Mouse (Mus musculus) midbrain, postnatal 0 days (tissue): ENCODE measurements at regions not wholly inside any gene's neighbourhood (a gene's known extent, or its start where the extent isn't known, plus 50 kb on each side); places are given as distances from the start of the nearest gene placed in this dataset.
A peak's percentile ranks its signal among the peaks of the same experiment; 100 is the strongest.

Source experiments
- ATAC-seq: fragments of 200-750 bp; cut with Nextera tagmentation; 2 replicates; pipeline ENCODE4 v1.8.0; 2017; ENCODE audit warnings: moderate number of reproducible peaks, mild to moderate bottlenecking, moderate TSS enrichment, moderate library complexity; ENCODE audit not compliant: low FRiP score
- DNase-seq: peaks from one replicate; pipeline ENCODE4 v3.0.0-alpha.2; 2015; ENCODE audit warnings: low spot score
- H3K27ac ChIP-seq: fragments of 300-500 bp; sonication (generic); 2 replicates; pipeline ENCODE4 v1.5.1; 2014; ENCODE audit warnings: low read depth, mild to moderate bottlenecking, low read length, mixed read lengths
- H3K27me3 ChIP-seq: fragments of 300-500 bp; sonication (generic); 2 replicates; pipeline ENCODE4 v1.6.1; 2014; ENCODE audit warnings: low read length, control low read depth, mixed read lengths; ENCODE audit not compliant: insufficient read depth
- H3K36me3 ChIP-seq: fragments of 300-500 bp; sonication (generic); 2 replicates; pipeline ENCODE4 v1.6.1; 2014; ENCODE audit warnings: low read length, control low read depth, mixed read lengths; ENCODE audit not compliant: insufficient read depth
- H3K4me1 ChIP-seq: fragments of 300-500 bp; sonication (generic); 2 replicates; pipeline ENCODE4 v1.6.1; 2014; ENCODE audit warnings: mild to moderate bottlenecking, control low read depth, antibody characterized with exemption, low read length, mixed read lengths; ENCODE audit not compliant: insufficient read depth
- H3K4me2 ChIP-seq: fragments of 300-500 bp; sonication (generic); 2 replicates; pipeline ENCODE4 v1.6.1; 2014; ENCODE audit warnings: low read depth, mild to moderate bottlenecking, low read length, mixed read lengths; ENCODE audit not compliant: poor library complexity, severe bottlenecking
- H3K4me3 ChIP-seq: fragments of 300-500 bp; sonication (generic); 2 replicates; pipeline ENCODE4 v1.5.1; 2014; ENCODE audit warnings: low read depth, mild to moderate bottlenecking, low read length, moderate library complexity
- H3K9ac ChIP-seq: fragments of 300-500 bp; sonication (generic); replicated peaks from 2 replicates; pipeline ENCODE4 v1.6.1; 2014; ENCODE audit warnings: mild to moderate bottlenecking, low read length, moderate library complexity, mixed read lengths; ENCODE audit not compliant: poor library complexity, severe bottlenecking
- H3K9me3 ChIP-seq: fragments of 300-500 bp; sonication (generic); 2 replicates; pipeline ENCODE4 v1.6.1; 2016; ENCODE audit warnings: low read length, control low read depth
- CTCF ChIP-seq: IDR thresholded peaks from 2 replicates; pipeline ENCODE4 v1.5.1; 2016; ENCODE audit warnings: antibody characterized with exemption, mild to moderate bottlenecking
- WGBS: fragments of 180-500 bp; shearing (Covaris S2); extraction: QIAGEN DNeasy Blood & Tissue Kit; methylation state at CpG from one replicate; pipeline ENCODE4 v1.1.7; 2014; 5-methylcytosine and 5-hydroxymethylcytosine counted together

- no peak overlapping the region for H3K27ac ChIP-seq
- H3K27me3 ChIP-seq, result no peaks in the 10 kb centered on the region
- no peaks in the 10 kb centered on the region for H3K9me3 ChIP-seq
- H3K4me1 ChIP-seq, result no peaks in the 10 kb centered on the region
- no peak for DNase-seq
- 91% methylated on average over 9 of the region's 9 CpGs for WGBS
- no peak overlapping the region for H3K4me2 ChIP-seq
- H3K36me3 ChIP-seq, result no peaks in the 10 kb centered on the region
- ATAC-seq, result no peak
- no peak overlapping the region for H3K9ac ChIP-seq
- TF ChIP-seq CTCF, result no peak
- no peak overlapping the region for H3K4me3 ChIP-seq
Measured at GRCm38 (mm10) chr15:24161974-24162373, 1251.6 kb downstream of the Basp1 start.

- Histone ChIP-seq H3K9me3 (no peaks in the 10 kb centered on the region), H3K27me3 (no peaks in the 10 kb centered on the region), H3K9ac (no peak overlapping the region), H3K36me3 (no peaks in the 10 kb centered on the region), H3K27ac (no peak overlapping the region), H3K4me3 (no peak overlapping the region), H3K4me1 (no peaks in the 10 kb centered on the region), H3K4me2 (no peak overlapping the region)
- DNase-seq (no peak), ATAC-seq (no peak)
- WGBS, result 72% methylated on average over 10 of the region's 10 CpGs
- no peak for TF ChIP-seq CTCF
Measured at GRCm38 (mm10) chr15:24157700-24158350, 1255.7 kb downstream of the Basp1 start.

DNA sequence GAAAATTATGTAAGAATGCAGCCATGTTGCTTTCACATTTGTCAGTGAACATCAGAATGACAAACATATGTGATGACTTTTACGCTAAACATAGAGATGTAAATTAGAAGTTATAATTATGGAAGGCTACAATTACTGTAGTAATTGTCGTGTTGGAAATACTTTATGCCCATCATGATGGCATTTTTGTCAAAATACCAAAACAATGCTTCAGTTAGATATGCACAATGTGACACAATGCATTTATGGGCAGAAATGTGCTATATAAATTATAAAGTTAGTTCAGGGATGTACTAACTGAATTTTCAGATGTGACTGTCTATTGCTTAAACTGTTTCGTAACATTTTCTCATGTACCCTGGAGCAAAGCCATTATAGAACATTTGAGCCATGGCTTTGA lies 1259.3 kb downstream of the Basp1 start:
- no peaks in the 10 kb centered on the region for H3K9me3 ChIP-seq
- WGBS, result 87% methylated on average over 3 of the region's 3 CpGs
- ATAC-seq, result no peak
- no peak overlapping the region for H3K4me3 ChIP-seq
- H3K27ac ChIP-seq, result no peak overlapping the region
- no peak overlapping the region for H3K9ac ChIP-seq
- no peaks in the 10 kb centered on the region for H3K27me3 ChIP-seq
- no peak for TF ChIP-seq CTCF
- no peaks in the 10 kb centered on the region for H3K4me1 ChIP-seq
- H3K36me3 ChIP-seq, result no peaks in the 10 kb centered on the region
- H3K4me2 ChIP-seq, result no peak overlapping the region
- no peak for DNase-seq

DNA sequence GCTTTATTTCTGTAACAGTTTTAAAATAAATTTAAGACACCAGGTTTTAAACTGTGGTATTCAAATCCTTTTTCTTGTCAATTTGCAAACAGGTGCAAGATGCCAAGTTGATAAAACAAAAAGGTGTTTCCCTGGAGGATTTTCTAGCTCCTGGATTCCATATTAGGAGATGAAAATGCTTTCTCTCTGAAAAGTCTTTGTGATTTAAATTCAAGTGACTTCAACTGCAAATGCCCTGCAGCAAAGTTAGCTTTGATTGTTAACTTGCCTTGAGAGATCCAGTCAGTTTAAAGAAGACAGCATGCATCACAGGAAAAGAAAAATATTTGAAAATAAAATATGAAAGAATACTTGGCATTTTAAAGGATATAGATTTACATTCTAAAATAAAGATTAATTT lies 1289.3 kb downstream of the Basp1 start:
- DNase-seq (no peak), ATAC-seq (no peak)
- TF ChIP-seq CTCF, result no peak
- Histone ChIP-seq H3K9me3 (no peaks in the 10 kb centered on the region), H3K4me1 (no peaks in the 10 kb centered on the region), H3K27me3 (no peaks in the 10 kb centered on the region), H3K27ac (no peak overlapping the region), H3K36me3 (no peaks in the 10 kb centered on the region), H3K4me3 (no peak overlapping the region), H3K4me2 (no peak overlapping the region), H3K9ac (no peak overlapping the region)

GRCm38 (mm10) chr15:24086267-24086666 lies 1327.3 kb downstream of the Basp1 start:
- Histone ChIP-seq H3K4me2 (no peak overlapping the region), H3K9me3 (no peaks in the 10 kb centered on the region), H3K9ac (no peak overlapping the region), H3K4me3 (no peak overlapping the region), H3K36me3 (no peaks in the 10 kb centered on the region), H3K4me1 (no peaks in the 10 kb centered on the region), H3K27me3 (no peaks in the 10 kb centered on the region), H3K27ac (no peak overlapping the region)
- no peak for TF ChIP-seq CTCF
- ATAC-seq (no peak), DNase-seq (no peak)
- WGBS, result 86% methylated on average over 5 of the region's 5 CpGs

DNA sequence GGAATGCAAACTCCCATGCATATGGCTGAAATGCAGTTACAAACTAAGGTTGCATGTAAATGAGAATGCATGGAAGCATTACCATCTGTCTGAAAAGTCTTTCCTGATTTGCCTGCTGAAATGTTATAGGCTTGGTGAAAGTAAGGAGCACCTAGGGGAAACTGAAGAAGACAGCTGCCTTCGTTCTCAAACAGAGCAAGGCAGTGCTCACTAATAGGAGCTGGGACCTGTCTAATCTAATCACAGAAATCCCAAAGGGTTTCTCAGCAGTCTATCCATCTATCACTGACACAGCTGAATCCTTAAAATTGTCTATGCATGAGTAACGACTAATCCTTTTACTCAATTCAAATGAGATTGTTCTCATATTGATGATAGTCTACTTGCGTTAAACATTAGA lies 1360.4 kb downstream of the Basp1 start:
- DNase-seq (peak; percentile 39), ATAC-seq (no peak)
- no peaks in the 10 kb centered on the region for H3K9me3 ChIP-seq
- no peak overlapping the region for H3K4me2 ChIP-seq
- no peak overlapping the region for H3K9ac ChIP-seq
- no peaks in the 10 kb centered on the region for H3K4me1 ChIP-seq
- 41% methylated on average over 3 of the region's 3 CpGs for WGBS
- TF ChIP-seq CTCF, result no peak
- no peak overlapping the region for H3K27ac ChIP-seq
- H3K4me3 ChIP-seq, result no peak overlapping the region
- H3K36me3 ChIP-seq, result no peaks in the 10 kb centered on the region
- H3K27me3 ChIP-seq, result no peaks in the 10 kb centered on the region
